In genomic region chr7:101094746-101095145, GRCm38 (mm10) we compare ENCODE assay signal across 15 mouse cellular contexts. TPM values are rescaled to one million over a fixed set of nuclear protein-coding genes. Genes with fewer than 3 reads are reported as not detected.
A peak's percentile ranks its signal among the peaks of the same experiment; 100 is the strongest.
DNase-seq lines count a peak whose midpoint lies in the region; ATAC-seq and TF ChIP-seq lines count a peak whose summit lies in the region.
"Had no signal": no experiment of that assay in that cellular context is flagged by ENCODE, and none has a peak within 500 bp of the region (broad histone marks: within the 10 kb centered on the region; RNA-seq: fewer than 3 reads in every experiment).

No protein-coding gene starts in this region.

- H3K27ac ChIP-seq in bone marrow, adult 2 months (ENCODE audit: control insufficient read depth, insufficient read depth, low read depth, low read length, poor library complexity): peak overlapping the region; percentile 59; the same call in 1 of the 2 replicates
- H3K27ac ChIP-seq in layer of hippocampus, adult 2 months: no peak overlapping the region
- H3K27ac ChIP-seq: kidney, embryonic 15.5 days; midbrain, embryonic 15.5 days; neural tube, embryonic 12.5 days had no signal

- WGBS in bone marrow, adult 2 months: 13% methylated on average over 1 of the region's 1 CpGs

- TF ChIP-seq POLR2A in bone marrow, adult 2 months (IDR thresholded peaks at IDR 0.05; ENCODE audit: borderline replicate concordance, control insufficient read depth, low read depth, low read length): no peak

- peaks cover 9% of the 10 kb centered on the region for H3K4me1 ChIP-seq in bone marrow, adult 2 months (ENCODE audit: control insufficient read depth, insufficient read depth, low read length)
- H3K4me1 ChIP-seq: midbrain, embryonic 15.5 days; neural tube, embryonic 12.5 days had no signal

- peak; percentile 68 for DNase-seq in thymus, postnatal 14 days
- DNase-seq in kidney, postnatal 4 days: no peak
- DNase-seq in layer of hippocampus, adult 2 months (ENCODE audit: low spot score in 2 of 2): no peak
- DNase-seq in adipocyte (ENCODE audit: low spot score): no peak
- DNase-seq: adrenal gland, postnatal 10 days; heart, postnatal 36 days; layer of hippocampus, adult 9-11 months; liver had no signal

- TF ChIP-seq CTCF in bone marrow, adult 2 months (IDR thresholded peaks at IDR 0.05; ENCODE audit: control insufficient read depth, insufficient read depth, low read length): no peak
- no peak for TF ChIP-seq CTCF in layer of hippocampus, adult 2 months (conservative IDR thresholded peaks at IDR 0.05)

- ATAC-seq in CD4-positive, CD25-positive, alpha-beta regulatory T cell, adult 4 months: peak; percentile 85
- peak; percentile 61 for ATAC-seq in neutrophil, adult 5-6 weeks (ENCODE audit: extremely low read depth, insufficient number of reproducible peaks, low FRiP score, poor library complexity, severe bottlenecking)
- ATAC-seq: forebrain, embryonic 14.5 days; midbrain, embryonic 15.5 days had no signal

- H3K4me3 ChIP-seq in bone marrow, adult 2 months (replicated peaks; ENCODE audit: control insufficient read depth, low read depth, low read length): no peak overlapping the region
- H3K4me3 ChIP-seq in layer of hippocampus, adult 2 months: no peak overlapping the region
- H3K4me3 ChIP-seq: kidney, embryonic 15.5 days; midbrain, embryonic 15.5 days; neural tube, embryonic 12.5 days had no signal

RNA-seq across cellular contexts. Expression of gene Fchsd2, which starts 2.1 kb away (rescaled TPM):
- polyA plus RNA-seq in CD4-positive, CD25-positive, alpha-beta regulatory T cell, adult 4 months (2017; shearing (Covaris generic)): 10 to 100 TPM; 38.9 to 44.1 TPM
- 7.2 and 22.6 TPM in 2 replicates for polyA plus RNA-seq in bone marrow, adult 2 months (2011; ENCODE audit: insufficient read depth, insufficient read length, low replicate concordance, missing spikeins)
- 457 and 522 TPM in 2 replicates for total RNA-seq in neutrophil, adult 5-6 weeks (2017)
- 10 to 100 TPM; 38.5 to 41.2 TPM for total RNA-seq in layer of hippocampus, adult 2 months (2021)

Comparison
In these comparisons a context has a peak if more than half of its experiments do, and no peak if none do; other contexts are left out.
1. RNA of gene Fchsd2, which starts 2.1 kb away (total RNA-seq): 457 to 522 TPM in neutrophil, adult 5-6 weeks; 38.5 to 41.2 TPM in layer of hippocampus, adult 2 months; every median in the first group is over 10 times any median in the second.